Mouse (Mus musculus) adrenal gland, adult 8-10 months (tissue): Measurements from ENCODE around the gene Map3k20. TPM values are rescaled to one million over a fixed set of nuclear protein-coding genes. Genes with fewer than 3 reads are reported as not detected.

Experiments used
- DNase-seq: peaks from one replicate; pipeline ENCODE4 v3.0.0; 2022
- total RNA-seq, 4 experiments: library from RNA; stranded (reverse); gene quantifications; 2 replicates each; pipeline ENCODE4 v1.2.4; 2022

The Map3k20 gene
- 10 to 100 TPM; 30.6 to 46.2 (median 35.6) TPM for total RNA-seq

- DNase-seq = peak; percentile 45
These were observed at the start of gene Map3k20 for GRCm38 (mm10) chr2:72285256-72285887. Map3k20 (plus strand) TSS chr2:72285637.

GRCm38 (mm10) chr2:72238421-72238820 lies 47.0 kb upstream of the Map3k20 start:
- no peak for DNase-seq

- DNase-seq = no peak
These were observed 46.5 kb upstream of the Map3k20 start for GRCm38 (mm10) chr2:72238925-72239324.

- no peak for DNase-seq
These were observed 46.0 kb upstream of the Map3k20 start for GRCm38 (mm10) chr2:72239456-72239855.

- no peak for DNase-seq
These were observed 45.4 kb upstream of the Map3k20 start for GRCm38 (mm10) chr2:72239993-72240392.

GRCm38 (mm10) chr2:72240691-72241090 lies 44.7 kb upstream of the Map3k20 start:
- no peak for DNase-seq

GRCm38 (mm10) chr2:72241714-72242472 lies 43.5 kb upstream of the Map3k20 start:
- DNase-seq = no peak

- no peak for DNase-seq
These were observed 42.3 kb upstream of the Map3k20 start for GRCm38 (mm10) chr2:72242910-72243675.

GRCm38 (mm10) chr2:72245631-72246030 lies 39.8 kb upstream of the Map3k20 start:
- no peak for DNase-seq

GRCm38 (mm10) chr2:72246376-72246775 lies 39.1 kb upstream of the Map3k20 start:
- no peak for DNase-seq

GRCm38 (mm10) chr2:72247819-72248218 lies 37.6 kb upstream of the Map3k20 start:
- no peak for DNase-seq

- no peak for DNase-seq
These were observed 32.6 kb upstream of the Map3k20 start for GRCm38 (mm10) chr2:72252510-72253505.

- DNase-seq = no peak
These were observed 31.6 kb upstream of the Map3k20 start for GRCm38 (mm10) chr2:72253882-72254281.

- DNase-seq = no peak
These were observed 30.4 kb upstream of the Map3k20 start for GRCm38 (mm10) chr2:72254813-72255582.

- no peak for DNase-seq
These were observed 24.7 kb upstream of the Map3k20 start for GRCm38 (mm10) chr2:72260704-72261103.

- DNase-seq = no peak
These were observed 22.5 kb upstream of the Map3k20 start for GRCm38 (mm10) chr2:72262814-72263480.

- DNase-seq = no peak
These were observed 18.0 kb upstream of the Map3k20 start for GRCm38 (mm10) chr2:72267390-72267789.

GRCm38 (mm10) chr2:72269651-72270341 lies 15.6 kb upstream of the Map3k20 start:
- DNase-seq = no peak

GRCm38 (mm10) chr2:72278247-72278873 lies 7.1 kb upstream of the Map3k20 start:
- no peak for DNase-seq
